Mouse (Mus musculus) C2C12 (cell line): Measurements from ENCODE around the gene Alpk1.

Experiments used
- CEBPB ChIP-seq: IDR thresholded peaks from one replicate; pipeline ENCODE4 v1.6.1; 2011; ENCODE audit warnings: low read depth, mild to moderate bottlenecking, control low read depth, moderate library complexity
- CTCF ChIP-seq: IDR thresholded peaks from one replicate; pipeline ENCODE4 v1.5.1; 2011; ENCODE audit not compliant: control insufficient read depth, insufficient read depth, insufficient read length
- FOSL1 ChIP-seq: IDR thresholded peaks from one replicate; pipeline ENCODE4 v1.8.0; 2011; ENCODE audit warnings: mild to moderate bottlenecking, low read length; ENCODE audit not compliant: poor library complexity, insufficient read depth, severe bottlenecking
- MAX ChIP-seq: IDR thresholded peaks from one replicate; pipeline ENCODE4 v1.6.1; 2011; ENCODE audit warnings: mild to moderate bottlenecking, control low read depth
- MYOD1 ChIP-seq: IDR thresholded peaks from one replicate; pipeline ENCODE4 v1.6.1; 2011; ENCODE audit warnings: low read depth; ENCODE audit not compliant: control insufficient read depth, insufficient read length
- MYOG ChIP-seq: IDR thresholded peaks from one replicate; pipeline ENCODE4 v1.6.1; 2011; ENCODE audit not compliant: control insufficient read depth, insufficient read length; ENCODE audit errors: extremely low read depth
- USF1 ChIP-seq: IDR thresholded peaks from one replicate; pipeline ENCODE4 v1.6.1; 2011; ENCODE audit warnings: low read depth, mild to moderate bottlenecking, control low read depth, moderate library complexity

DNA sequence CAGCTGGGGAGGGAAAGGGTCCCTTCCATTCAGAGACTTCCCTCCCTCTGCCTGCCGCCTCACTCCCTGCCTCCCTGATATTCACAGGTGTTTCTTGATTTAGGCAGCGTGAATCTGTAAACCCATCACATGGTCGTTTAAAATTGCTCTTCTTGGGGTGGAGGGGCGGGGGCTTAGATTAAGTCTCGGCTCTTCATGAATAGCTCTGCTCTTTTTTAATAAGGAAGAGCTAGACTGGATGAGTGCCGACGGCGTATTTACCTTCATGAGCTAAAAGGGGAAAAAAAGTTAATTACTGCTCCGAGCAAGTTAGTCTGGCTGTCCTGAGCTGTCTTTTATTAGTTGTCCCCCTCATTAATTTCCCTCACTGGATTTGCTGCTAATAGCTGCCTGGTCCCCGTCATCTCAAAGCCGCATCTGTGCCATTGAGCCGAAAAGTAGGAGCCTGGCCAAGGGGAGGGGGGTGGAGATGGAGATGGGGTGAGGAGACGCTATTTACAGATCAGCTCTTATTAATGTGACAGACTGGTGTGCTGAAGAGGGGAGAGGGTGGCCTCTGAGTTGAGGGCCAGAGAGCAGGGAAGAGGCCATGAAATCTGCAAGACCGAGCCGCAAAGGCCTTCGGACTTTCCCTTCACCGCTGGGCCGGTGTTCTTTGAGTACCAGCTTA is 134.0 kb downstream of the Alpk1 start:
- TF ChIP-seq CTCF (no peak), MYOG (no peak), USF1 (no peak), MAX (no peak), FOSL1 (no peak), CEBPB (no peak), MYOD1 (no peak)
